ENCODE assay signal across 26 mouse cellular contexts in genomic region chr4:130176156-130176720, GRCm38 (mm10). TPM values are rescaled to one million over a fixed set of nuclear protein-coding genes. Genes with fewer than 3 reads are reported as not detected.
DNase-seq lines count a peak whose midpoint lies in the region; ATAC-seq and TF ChIP-seq lines count a peak whose summit lies in the region.
"Had no signal": no experiment of that assay in that cellular context is flagged by ENCODE, and none has a peak within 500 bp of the region (broad histone marks: within the 10 kb centered on the region; RNA-seq: fewer than 3 reads in every experiment).

No protein-coding gene starts in this region.

- no peak for TF ChIP-seq RAD21 in MEL (IDR thresholded peaks at IDR 0.05; ENCODE audit: low read depth, low read length)

- intact Hi-C loops in gastrocnemius, adult 2 months (cut with DNase I), result no loop called here

- H3K9me3 ChIP-seq in kidney, postnatal 0 days (replicated peaks; ENCODE audit: low read length), result no peaks in the 10 kb centered on the region
- H3K9me3 ChIP-seq in MEL (replicated peaks; ENCODE audit: insufficient read depth, low read length), result no peaks in the 10 kb centered on the region
- no peaks in the 10 kb centered on the region for H3K9me3 ChIP-seq in limb, embryonic 10.5 days (replicated peaks)
- H3K9me3 ChIP-seq: embryonic facial prominence, embryonic 10.5 days; G1E; limb, embryonic 13.5 days; liver, embryonic 15.5 days; midbrain, embryonic 13.5 days had no signal

- peak overlapping the region; percentile 88 for H3K27ac ChIP-seq in gastrocnemius, adult 2 months
- 0 out of 2 replicates have a peak overlapping the region, but pooled peaks have one; percentile 10 for H3K27ac ChIP-seq in kidney, postnatal 0 days
- no peak overlapping the region for H3K27ac ChIP-seq in MEL (ENCODE audit: control insufficient read depth, low read depth, low read length)
- peak overlapping the region; percentile 69; the same call in 1 of the 2 replicates for H3K27ac ChIP-seq in limb, embryonic 10.5 days
- H3K27ac ChIP-seq: limb, embryonic 13.5 days; midbrain, embryonic 13.5 days had no signal

- TF ChIP-seq EP300 in MEL (IDR thresholded peaks at IDR 0.05; ENCODE audit: low read depth in 1 of 2, low read length in 2 of 2), result no peak

- H3K4me2 ChIP-seq in kidney, postnatal 0 days (ENCODE audit: low read length), result no peak overlapping the region
- H3K4me2 ChIP-seq: midbrain, embryonic 13.5 days had no signal

- ATAC-seq in kidney, postnatal 0 days (replicated peaks; ENCODE audit: low FRiP score, low read depth), result no peak
- ATAC-seq: forebrain, postnatal 0 days; inflammation-experienced regulatory T-cells, adult 6 months; midbrain, embryonic 13.5 days had no signal

- H3K4me1 ChIP-seq in kidney, postnatal 0 days (replicated peaks; ENCODE audit: insufficient read depth, low read length), result peaks cover 41% of the 10 kb centered on the region
- H3K4me1 ChIP-seq in MEL (ENCODE audit: control insufficient read depth in 1 of 2, insufficient read depth in 2 of 2, low read length in 2 of 2), result peaks cover 6 to 48% of the 10 kb centered on the region in 2 experiments
- H3K4me1 ChIP-seq in limb, embryonic 10.5 days, result peaks cover 60% of the 10 kb centered on the region

- no peak for DNase-seq in gastrocnemius, adult 2 months
- no peak for DNase-seq in gastrocnemius, adult 8-10 months (ENCODE audit: low spot score in 2 of 2)
- DNase-seq in kidney, postnatal 0 days (ENCODE audit: low spot score), result no peak
- DNase-seq in kidney, postnatal 25 days, result no peak
- peak; percentile 46 for DNase-seq in MEL (ENCODE audit: low read depth, low spot score)
- DNase-seq in limb, embryonic 10.5 days (ENCODE audit: low spot score), result no peak
- no peak for DNase-seq in cerebellum, adult 8-10 months
- DNase-seq in embryo, embryonic 9.5 days (ENCODE audit: extremely low spot score), result no peak
- DNase-seq: B cell, adult 2 months; cerebellum, adult 11-12 months; cerebellum, postnatal 36 days; forebrain, postnatal 0 days; gastrocnemius, postnatal 10 days; thymus, postnatal 36 days had no signal

- H3K79me2 ChIP-seq in MEL (ENCODE audit: control insufficient read depth, insufficient read depth, low read length, poor library complexity), result no peaks in the 10 kb centered on the region

- 75% methylated on average over 5 of the region's 5 CpGs for WGBS in kidney, postnatal 0 days
- WGBS in limb, embryonic 10.5 days, result 79% methylated on average over 5 of the region's 5 CpGs

- no peak for TF ChIP-seq CTCF in gastrocnemius, adult 2 months (IDR thresholded peaks at IDR 0.05)
- TF ChIP-seq CTCF in kidney, postnatal 0 days (IDR thresholded peaks at IDR 0.05; ENCODE audit: low read depth), result no peak
- no peak for TF ChIP-seq CTCF in MEL (IDR thresholded peaks at IDR 0.05 in 2 of 3, conservative IDR thresholded peaks at IDR 0.05 in 1 of 3; ENCODE audit: control insufficient read depth in 1 of 3, insufficient read depth in 1 of 3, low read depth in 2 of 3, low read length in 3 of 3, poor library complexity in 1 of 3, severe bottlenecking in 1 of 3)

- no peak overlapping the region for H3K4me3 ChIP-seq in gastrocnemius, adult 2 months
- H3K4me3 ChIP-seq in kidney, postnatal 0 days (replicated peaks; ENCODE audit: low read depth, low read length), result no peak overlapping the region
- no peak overlapping the region for H3K4me3 ChIP-seq in MEL (ENCODE audit: control insufficient read depth in 1 of 2, insufficient read depth in 1 of 2, low read depth in 2 of 2, low read length in 2 of 2)
- H3K4me3 ChIP-seq in limb, embryonic 10.5 days, result no peak overlapping the region
- H3K4me3 ChIP-seq: limb, embryonic 13.5 days; liver, embryonic 15.5 days; midbrain, embryonic 13.5 days had no signal

- TF ChIP-seq POLR2A in MEL (IDR thresholded peaks at IDR 0.05; ENCODE audit: control insufficient read depth in 1 of 2, insufficient read depth in 1 of 2, low read depth in 1 of 2, low read length in 2 of 2, poor library complexity in 1 of 2), result no peak

- no peaks in the 10 kb centered on the region for H3K36me3 ChIP-seq in kidney, postnatal 0 days (ENCODE audit: insufficient read depth, low read length)
- H3K36me3 ChIP-seq in MEL (ENCODE audit: control insufficient read depth in 1 of 2, insufficient read depth in 2 of 2, low read length in 2 of 2), result peaks cover 0 to 14% of the 10 kb centered on the region in 2 experiments; a peak in 2 of 4 replicates
- H3K36me3 ChIP-seq in limb, embryonic 10.5 days, result no peaks in the 10 kb centered on the region
- H3K36me3 ChIP-seq: embryonic facial prominence, embryonic 10.5 days; G1E; limb, embryonic 13.5 days; midbrain, embryonic 13.5 days had no signal

- H3K27me3 ChIP-seq in kidney, postnatal 0 days (ENCODE audit: insufficient read depth, low read length), result no peaks in the 10 kb centered on the region
- H3K27me3 ChIP-seq in MEL (ENCODE audit: control insufficient read depth in 1 of 2, insufficient read depth in 2 of 2, low read length in 2 of 2), result no peaks in the 10 kb centered on the region
- peaks cover 39% of the 10 kb centered on the region for H3K27me3 ChIP-seq in limb, embryonic 10.5 days (ENCODE audit: low read depth, poor library complexity, severe bottlenecking)

- no peak overlapping the region for H3K9ac ChIP-seq in kidney, postnatal 0 days (ENCODE audit: low read depth, low read length)
- H3K9ac ChIP-seq in MEL (ENCODE audit: control insufficient read depth, low read depth, low read length, poor library complexity, severe bottlenecking), result no peak overlapping the region
- H3K9ac ChIP-seq: forebrain, postnatal 0 days; limb, embryonic 13.5 days; liver, embryonic 15.5 days; midbrain, embryonic 13.5 days had no signal

TF ChIP-seq in MEL, 35 proteins besides CTCF, POLR2A, EP300 and RAD21:
- TF ChIP-seq GATA1 (IDR thresholded peaks at IDR 0.05; ENCODE audit: low read depth, low read length) (no peak), ELF1 (IDR thresholded peaks at IDR 0.05; ENCODE audit: low read depth, low read length) (peak; percentile 87)
TF ChIP-seq in MEL: peak in this region for 1.

RNA-seq across cellular contexts. Expression of gene Tinagl1, which starts 1.3 kb away (rescaled TPM):
- total RNA-seq in gastrocnemius, adult 2 months (2021), result 10 to 100 TPM; 18.7 to 45.2 TPM
- total RNA-seq in gastrocnemius, adult 8-10 months (2022), result 10 to 100 TPM; 10.2 to 25.2 (median 13.1) TPM
- polyA plus RNA-seq in kidney, postnatal 0 days (2015; fragmentation: Nextera tagmentation; extraction: Ambion mirVana), result 123 and 127 TPM in 2 replicates
- total RNA-seq in MEL (2012; rRNA removed), result 6.1 and 6.2 TPM in 2 replicates
- 10 to 100 TPM in 1 of 2 experiments, not detected in 1; 21.9 TPM for polyA plus RNA-seq in MEL (2012; ENCODE audit: insufficient read depth in 1 of 2, insufficient read length in 2 of 2, low read depth in 1 of 2, low replicate concordance in 2 of 2, missing spikeins in 1 of 2)
- 8.0 and 8.1 TPM in 2 replicates for polyA plus RNA-seq in limb, embryonic 10.5 days (2016; fragmentation: Nextera tagmentation; extraction: Ambion mirVana)
- polyA plus RNA-seq: inflammation-experienced regulatory T-cells, adult 6 months had no signal

RNA-seq across cellular contexts. Expression of gene Hcrtr1, which starts 37.1 kb away (rescaled TPM):
- total RNA-seq in gastrocnemius, adult 2 months (2021), result not detected
- under 1 TPM in 1 of 4 experiments, not detected in 3; 0.22 TPM for total RNA-seq in gastrocnemius, adult 8-10 months (2022)
- polyA plus RNA-seq in kidney, postnatal 0 days (2015; fragmentation: Nextera tagmentation; extraction: Ambion mirVana), result 0.36 and 0.46 TPM in 2 replicates
- not detected in 2 replicates for total RNA-seq in MEL (2012; rRNA removed)
- not detected for polyA plus RNA-seq in MEL (2012; ENCODE audit: insufficient read depth in 1 of 2, insufficient read length in 2 of 2, low read depth in 1 of 2, low replicate concordance in 2 of 2, missing spikeins in 1 of 2)
- 0.18 TPM in 1 of 2 replicates, not detected in the other for polyA plus RNA-seq in limb, embryonic 10.5 days (2016; fragmentation: Nextera tagmentation; extraction: Ambion mirVana)
- total RNA-seq: G1E; gastrocnemius, postnatal 10 days; heart, adult 8-10 months; heart, postnatal 4 days; neutrophil, adult 5-6 weeks had no signal
- polyA plus RNA-seq: erythroblast, embryonic 14.5 days; G1E; inflammation-experienced regulatory T-cells, adult 6 months; limb, embryonic 13.5 days; liver, embryonic 15.5 days; myocyte had no signal

RNA-seq across cellular contexts. Expression of gene Gm853, which starts 46.0 kb away (rescaled TPM):
- total RNA-seq in gastrocnemius, adult 2 months (2021), result not detected
- total RNA-seq in gastrocnemius, adult 8-10 months (2022), result not detected
- polyA plus RNA-seq in kidney, postnatal 0 days (2015; fragmentation: Nextera tagmentation; extraction: Ambion mirVana), result 14.3 and 15.9 TPM in 2 replicates
- not detected in 2 replicates for total RNA-seq in MEL (2012; rRNA removed)
- under 1 TPM in 1 of 2 experiments, not detected in 1; 0.04 TPM for polyA plus RNA-seq in MEL (2012; ENCODE audit: insufficient read depth in 1 of 2, insufficient read length in 2 of 2, low read depth in 1 of 2, low replicate concordance in 2 of 2, missing spikeins in 1 of 2)
- polyA plus RNA-seq in limb, embryonic 10.5 days (2016; fragmentation: Nextera tagmentation; extraction: Ambion mirVana), result not detected in 2 replicates
- total RNA-seq: adrenal gland, postnatal 10 days; forebrain, postnatal 0 days; gastrocnemius, postnatal 10 days; heart, adult 8-10 months; heart, postnatal 4 days; neutrophil, adult 5-6 weeks had no signal
- polyA plus RNA-seq: embryonic facial prominence, embryonic 10.5 days; erythroblast, embryonic 14.5 days; G1E; inflammation-experienced regulatory T-cells, adult 6 months; limb, embryonic 13.5 days; liver, embryonic 15.5 days; myocyte had no signal
